Mouse (Mus musculus) cerebellum, postnatal 4 days (tissue): ENCODE measurements around the gene Sac3d1.
"Not testable (repeated sequence)": the region's sequence is repeated elsewhere in the genome, so short reads cannot be mapped to it uniquely, and the experiment has no call there.

Experiments
- DNase-seq, 2 experiments: peaks; one replicate each; pipeline ENCODE4 v3.0.0; 2022; ENCODE audit warnings: low spot score in 2 of 2, mixed read lengths in 1 of 2

The Sac3d1 gene

DNA sequence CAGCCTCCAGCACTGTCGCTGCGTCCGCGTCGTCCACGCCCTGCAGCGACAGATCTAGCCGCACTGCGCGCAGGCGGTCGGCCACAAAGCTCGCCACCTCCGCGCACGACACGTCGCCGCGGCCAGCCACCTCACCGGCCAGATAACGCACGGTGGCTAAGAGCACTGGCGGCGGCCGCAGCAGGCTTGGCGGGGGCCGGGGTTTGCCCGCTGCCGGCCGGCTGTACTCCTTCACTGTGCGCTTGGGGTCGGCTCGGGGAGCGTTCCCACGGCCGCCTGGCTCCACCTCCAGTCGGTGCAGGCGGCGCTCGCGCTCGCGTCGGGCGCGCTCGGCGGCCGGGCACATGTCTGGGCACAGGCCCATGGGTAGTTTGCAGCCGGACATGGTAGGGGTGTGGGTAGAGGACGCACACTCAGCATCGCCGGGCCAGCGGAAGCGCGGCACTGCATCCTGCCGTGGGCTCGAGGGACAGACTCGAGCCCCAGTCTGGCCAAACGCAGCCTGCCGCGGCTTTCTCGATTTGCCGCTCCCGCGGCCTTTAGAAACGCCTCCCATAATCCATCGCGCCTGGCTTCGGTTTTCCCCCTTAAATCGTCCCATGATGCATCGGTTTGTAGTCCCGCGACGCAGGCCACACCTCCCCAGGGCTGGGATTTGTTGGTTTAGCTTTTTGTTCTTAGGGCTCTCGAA, at the start of gene Sac3d1:
Sac3d1 (minus strand) TSS at position 665 of the 691 bp plus-strand sequence.
- DNase-seq, result peak; percentile 76 to 83

DNA sequence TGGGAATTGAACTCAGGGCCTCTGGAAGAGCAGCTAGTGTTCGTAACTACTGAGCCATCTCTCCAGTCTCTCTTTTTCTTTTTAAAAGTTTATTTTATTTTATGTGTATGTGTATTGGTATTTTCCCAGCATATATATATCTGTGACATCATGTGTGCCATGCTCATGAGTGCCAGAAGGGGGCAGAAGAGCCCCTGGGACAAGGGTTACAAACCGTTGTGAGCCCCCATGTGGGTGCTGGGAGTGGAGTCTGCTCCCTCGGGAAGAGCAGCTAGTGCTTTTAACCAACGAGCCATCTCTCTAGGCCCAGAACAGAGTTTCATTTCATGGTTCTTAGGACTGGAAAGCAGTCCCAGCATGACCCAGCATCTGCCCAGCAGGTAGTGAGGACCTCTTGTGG, 48.3 kb upstream of the Sac3d1 start:
- no peak for DNase-seq

DNA sequence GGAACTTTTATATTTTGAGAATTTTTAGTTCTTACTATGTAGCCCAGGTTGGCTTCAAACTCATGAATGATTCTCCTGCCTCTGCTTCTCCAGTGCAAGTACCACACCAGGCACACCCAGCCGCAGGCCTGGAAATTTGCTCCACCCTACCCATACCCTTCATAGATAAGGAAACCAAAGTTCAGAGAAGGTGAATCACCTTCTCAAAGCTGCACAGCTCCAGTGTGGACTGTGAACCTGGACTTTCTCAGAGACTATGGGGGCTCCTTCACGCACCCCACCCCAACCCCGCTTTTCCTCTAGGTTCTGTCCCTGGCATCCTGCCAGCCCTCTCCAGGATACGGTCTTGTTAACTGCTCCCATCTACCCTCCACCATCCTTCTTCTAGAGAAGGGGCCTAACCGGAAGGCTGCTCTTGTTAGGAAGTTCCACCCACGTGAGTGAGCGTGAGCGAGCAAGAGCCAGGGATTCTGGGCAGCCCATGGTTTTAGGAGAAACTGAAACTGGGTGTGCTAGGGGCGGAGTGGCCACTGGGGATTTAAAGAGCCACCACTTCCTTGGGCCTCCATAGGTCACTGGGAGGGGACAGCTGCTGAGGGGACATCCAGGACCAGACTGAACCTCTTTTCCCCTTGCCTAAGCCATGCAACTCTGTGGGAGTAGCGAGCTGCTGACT, 45.6 kb upstream of the Sac3d1 start:
- DNase-seq, result no peak

DNA sequence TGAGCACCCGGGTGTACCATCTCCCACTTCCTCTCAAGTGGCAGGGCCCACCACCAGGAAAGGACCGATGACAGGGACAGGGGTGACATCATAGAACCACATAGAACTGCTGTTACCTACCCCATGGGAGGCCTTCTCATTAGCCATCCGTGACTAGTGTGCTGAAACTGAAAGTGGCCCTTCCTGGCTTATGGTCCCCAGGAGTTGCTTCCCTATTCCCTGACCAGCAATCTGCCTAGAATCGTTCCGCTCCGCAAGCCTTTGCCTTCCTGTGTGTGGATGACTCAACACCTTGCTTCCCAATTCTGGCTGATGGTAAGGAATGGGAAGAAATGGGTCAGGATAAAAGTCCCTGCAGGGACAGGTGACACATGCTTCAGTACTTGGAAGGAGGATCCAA, 38.8 kb upstream of the Sac3d1 start:
- DNase-seq, result no peak

DNA sequence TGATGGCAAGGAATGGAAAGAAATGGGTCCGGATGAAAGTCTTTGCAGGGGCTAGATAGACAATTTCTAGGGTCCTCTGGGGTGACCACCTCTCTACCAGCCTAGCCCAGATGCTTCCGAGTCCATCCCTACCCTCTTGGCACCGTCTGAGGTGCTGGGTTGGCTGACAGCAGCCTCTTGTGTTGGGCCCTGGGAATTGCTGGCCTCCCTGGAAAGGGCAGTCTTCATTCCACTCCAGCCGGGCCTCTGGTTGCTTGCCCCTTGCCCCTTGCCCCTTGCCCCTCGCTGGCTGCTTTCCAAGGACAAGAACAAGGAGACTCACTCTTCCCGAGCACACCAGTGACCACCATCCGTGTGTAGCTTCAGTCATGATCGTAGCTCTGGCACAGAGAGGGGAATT, 37.9 kb upstream of the Sac3d1 start:
- no peak for DNase-seq

DNA sequence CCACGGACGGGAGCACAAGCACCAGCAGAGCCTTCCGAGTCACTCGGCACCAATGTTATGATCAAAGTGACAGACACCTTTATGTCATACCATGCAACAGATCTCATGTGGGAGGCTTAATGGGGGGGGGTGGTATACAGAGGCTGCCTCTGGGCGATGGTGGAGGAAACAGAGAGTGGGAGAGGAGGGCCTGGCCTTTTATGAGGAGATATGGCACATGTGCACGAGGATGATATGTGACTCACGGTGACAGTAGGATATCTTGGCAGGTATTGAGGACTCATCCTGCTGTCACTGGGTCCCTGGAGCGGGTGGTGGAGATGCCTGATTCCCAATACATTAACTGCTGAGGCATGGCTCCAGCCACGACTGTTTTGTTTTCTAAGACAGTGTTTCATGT, 36.7 kb upstream of the Sac3d1 start:
- no peak for DNase-seq

DNA sequence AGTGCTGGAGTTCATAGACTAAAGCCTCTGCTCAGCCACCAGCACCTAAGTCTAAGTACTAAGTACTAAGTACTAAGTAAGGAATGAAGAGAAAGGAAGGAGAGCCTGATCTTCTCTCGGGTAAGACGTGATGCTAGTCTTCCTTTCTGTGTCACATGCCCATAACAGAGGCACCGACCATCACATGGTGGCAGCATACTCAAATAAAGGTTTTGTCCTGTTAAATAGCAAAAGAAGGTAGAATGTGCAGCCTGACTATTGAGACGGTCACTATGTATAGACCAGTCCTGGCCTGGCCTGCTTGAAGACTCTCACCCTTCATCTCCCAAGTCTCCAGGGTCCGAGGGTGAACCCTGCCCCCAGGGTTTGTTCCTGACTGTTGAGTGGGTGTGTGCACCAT, 26.4 kb upstream of the Sac3d1 start:
- DNase-seq, result no peak

DNA sequence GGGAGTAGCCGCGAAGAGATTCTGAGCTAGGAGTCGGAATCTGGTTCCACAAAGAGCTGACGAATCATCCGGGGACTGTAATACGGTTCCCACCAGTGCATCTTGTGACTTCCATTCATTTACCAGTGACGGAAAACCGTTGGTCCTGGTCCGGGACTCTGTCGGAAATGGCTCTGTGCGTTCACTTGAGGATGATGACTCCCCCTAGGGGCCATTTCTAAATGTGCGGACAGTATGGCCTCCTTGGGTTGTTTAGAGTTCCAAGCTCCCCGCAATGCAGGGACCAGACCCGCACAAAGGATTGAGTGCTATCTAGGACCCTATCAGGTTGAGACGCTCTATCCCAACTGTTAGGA, 22.9 kb upstream of the Sac3d1 start, which contains the start of gene Arl2:
Arl2 (minus strand) TSS at position 155 of the 356 bp plus-strand sequence.
- peak; percentile 53 to 79 for DNase-seq

DNA sequence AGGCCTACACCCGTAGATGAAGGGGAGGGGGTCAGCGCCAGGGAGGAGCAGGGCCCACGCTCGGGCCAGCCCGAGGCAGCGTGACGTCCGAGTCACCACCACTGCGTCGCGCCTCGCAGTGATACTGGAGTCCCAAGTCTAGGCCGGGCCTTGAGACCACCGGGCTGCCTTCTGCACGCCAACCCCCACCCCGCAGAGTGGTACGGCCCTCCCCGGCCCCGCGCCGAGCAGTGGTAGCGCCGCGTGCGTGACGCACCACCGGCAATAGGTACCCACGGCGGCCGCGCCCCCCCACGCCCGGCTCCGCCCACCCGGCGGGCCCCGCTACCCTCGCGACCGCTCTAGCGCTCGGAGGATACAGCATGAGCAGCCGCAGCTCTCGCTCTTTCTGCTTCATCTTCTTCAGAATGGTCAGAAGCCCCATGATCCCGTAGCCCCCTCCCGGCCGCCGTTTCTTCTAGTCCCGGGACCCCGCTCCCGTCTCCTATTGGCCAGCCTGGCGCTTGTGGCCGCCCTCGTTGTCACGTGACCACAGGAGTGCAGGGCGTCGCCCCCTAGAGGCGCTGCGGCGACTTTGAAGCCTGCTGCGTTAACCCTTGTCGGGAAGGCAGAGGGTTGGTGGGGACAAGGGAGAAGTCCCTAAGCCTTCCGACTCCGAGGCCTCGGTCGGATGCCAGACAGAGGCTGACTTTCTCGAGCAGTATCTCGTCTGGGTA, 22.4 kb upstream of the Sac3d1 start, which contains the start of gene Batf2:
Batf2 (plus strand) TSS at position 306 of the 716 bp plus-strand sequence.
- DNase-seq, result peak; percentile 83 to 92

DNA sequence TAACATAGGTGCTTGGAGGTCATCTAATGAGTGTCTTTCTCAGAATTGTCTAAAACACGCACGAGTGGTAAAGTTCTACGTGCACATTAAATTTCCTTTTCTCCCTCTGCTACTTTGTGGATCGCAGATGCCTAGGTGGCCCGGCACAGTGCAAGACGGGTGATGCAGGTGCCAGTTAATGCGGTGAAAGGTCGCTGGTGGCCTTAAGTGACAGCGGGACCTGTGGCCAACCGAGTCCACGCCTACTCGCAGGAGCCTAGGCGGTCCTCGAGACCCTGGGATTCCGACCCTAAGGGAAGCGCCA, 21.9 kb upstream of the Sac3d1 start:
- no peak for DNase-seq

DNA sequence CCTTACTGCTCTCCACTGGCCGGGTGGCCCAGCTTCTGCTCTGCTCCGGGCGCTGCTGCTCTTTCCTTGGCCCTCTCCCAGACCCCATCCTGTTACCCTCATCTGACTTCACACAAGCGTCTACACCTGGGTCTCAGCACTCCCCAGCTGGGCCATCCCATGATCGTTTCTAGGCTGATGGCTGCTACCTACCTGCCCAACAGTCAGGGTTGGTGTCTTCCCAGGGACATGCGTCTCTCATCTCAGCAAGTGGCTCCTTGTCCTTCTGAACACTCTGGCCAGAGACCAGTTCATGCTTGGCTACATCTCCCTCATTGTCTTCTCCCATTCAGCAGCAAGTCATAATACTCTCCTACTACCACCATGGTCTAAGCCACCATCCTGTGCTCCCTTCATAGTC, 21.3 kb upstream of the Sac3d1 start:
- DNase-seq, result no peak

DNA sequence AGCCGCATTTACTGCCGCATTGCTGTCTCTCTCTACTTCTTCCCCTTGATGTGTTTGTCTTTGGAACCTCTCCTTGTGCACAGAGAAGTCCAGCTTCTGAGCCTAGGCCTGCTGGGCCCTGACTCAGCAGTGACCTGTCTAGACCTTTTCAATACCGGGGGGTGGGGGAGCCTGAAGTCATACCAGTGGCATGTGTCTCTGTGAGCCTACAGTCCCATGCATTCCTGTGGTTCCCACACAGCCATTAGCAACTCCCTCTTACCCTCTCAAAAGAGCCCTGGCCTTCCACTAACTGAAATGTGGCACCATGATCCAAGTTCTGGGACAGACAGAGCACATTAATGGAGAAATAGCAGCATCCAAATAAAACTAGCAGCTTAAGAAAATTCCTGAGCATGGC, 17.9 kb upstream of the Sac3d1 start:
- no peak for DNase-seq

DNA sequence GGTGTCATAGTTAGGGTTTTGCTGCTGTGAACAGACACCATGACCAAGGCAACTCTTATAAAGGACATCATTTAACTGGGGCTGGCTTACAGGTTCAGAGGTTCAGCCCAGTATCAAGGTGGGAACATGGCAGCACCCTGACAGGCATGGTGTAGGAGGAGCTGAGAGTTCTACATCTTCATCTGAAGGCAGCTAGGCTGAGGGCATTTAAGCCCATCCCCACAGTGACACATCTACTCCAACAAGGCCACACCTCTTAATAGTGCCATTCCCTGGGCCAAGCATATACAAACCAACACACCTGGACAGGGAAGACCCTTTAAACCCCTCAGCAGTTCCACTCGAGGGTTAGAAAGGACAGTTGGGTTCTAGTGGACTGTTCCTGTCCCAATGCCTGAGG, 14.7 kb upstream of the Sac3d1 start:
- not testable (repeated sequence) for DNase-seq

DNA sequence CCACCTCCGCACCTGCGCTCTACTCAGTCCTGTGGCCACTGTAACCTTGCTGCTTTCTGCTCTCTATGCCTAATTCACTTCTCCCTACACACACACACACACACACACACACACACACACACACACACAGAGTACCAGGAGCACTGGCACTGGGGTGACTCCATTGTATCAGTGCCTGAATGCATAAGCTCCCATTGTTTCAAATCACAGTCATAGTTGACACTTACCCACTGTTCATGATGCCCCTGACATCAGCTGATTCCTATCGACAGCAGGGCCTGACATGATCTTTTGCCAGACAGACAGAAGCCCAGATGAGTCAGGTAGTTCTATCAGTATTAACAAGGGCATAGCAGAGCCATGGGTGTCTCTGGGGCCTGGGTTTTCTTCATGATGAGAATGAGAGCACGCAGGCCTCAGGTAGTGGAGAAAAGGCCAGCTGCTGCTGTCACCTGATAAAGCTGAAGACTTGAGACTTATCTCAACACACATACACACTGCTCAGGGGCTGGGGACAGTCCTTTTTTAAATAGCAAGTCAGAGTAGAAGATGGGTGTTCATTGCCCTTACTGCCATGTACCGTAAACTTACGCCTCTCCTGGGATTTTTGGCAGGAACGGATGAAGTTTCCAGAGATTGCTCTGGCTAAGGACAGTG, 13.8 kb upstream of the Sac3d1 start:
- no peak for DNase-seq

DNA sequence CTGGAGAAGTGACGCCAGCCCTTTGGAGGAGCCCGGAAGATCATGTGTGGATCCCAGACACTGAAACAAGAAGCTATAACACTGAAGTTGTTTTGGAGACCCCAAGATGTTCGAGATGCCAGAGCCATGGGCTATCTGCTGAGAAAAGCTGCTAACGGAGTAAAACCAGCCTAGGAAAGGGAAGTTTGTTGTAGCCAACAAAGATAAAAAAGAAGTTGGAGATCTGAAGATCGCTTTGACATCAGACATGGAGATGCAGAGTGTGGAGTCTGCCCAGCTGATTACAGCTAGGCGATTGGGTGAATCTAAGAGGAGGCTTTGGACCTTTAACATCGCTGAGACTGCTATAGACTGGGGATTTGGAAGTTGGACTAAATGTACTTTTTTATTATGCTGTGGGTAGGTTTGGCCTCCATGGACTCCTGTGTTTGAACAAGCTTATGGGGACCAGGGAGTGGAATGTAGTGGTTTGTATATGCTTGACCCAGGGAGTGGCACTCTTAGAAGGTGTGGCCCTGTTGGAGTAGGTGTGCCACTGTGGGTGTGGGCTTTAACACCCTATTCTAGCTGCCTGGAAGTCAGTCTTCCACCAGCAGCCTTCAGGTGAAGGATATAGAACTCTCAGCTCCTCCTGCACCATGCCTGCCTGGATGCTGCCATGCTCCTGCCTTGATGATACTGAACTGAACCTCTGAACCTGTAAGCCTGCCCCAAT, 12.1 kb upstream of the Sac3d1 start:
- DNase-seq, result not testable (repeated sequence)

DNA sequence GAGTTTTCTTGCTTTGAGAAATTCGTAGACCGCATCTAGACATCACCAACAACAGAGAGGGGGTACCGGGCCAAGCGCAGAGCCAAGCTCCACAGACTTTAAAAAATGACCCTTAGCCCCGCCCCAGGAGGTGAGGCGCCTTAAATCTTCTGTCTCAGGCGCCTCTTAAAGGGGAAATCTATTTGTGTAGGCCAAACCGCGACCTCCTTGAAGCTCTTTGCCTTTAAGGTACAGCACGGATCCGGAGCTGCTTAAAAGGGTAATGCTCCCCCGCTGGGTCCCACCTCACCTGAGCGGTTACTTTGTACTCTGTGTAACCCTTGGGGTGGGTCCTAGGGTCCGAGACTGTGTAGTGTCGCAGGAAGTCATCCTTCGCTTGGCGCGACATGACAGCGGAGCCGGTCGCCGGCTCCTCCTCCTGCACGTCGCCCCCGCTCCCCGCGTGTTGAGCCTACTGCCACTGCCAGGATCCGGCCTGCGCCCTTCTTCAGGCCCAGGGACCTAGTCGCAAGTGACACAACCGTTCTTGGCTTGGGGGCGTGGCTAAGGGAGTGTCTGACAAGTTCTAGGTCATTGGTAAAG, 9.4 kb upstream of the Sac3d1 start, which contains the start of gene Snx15:
Snx15 (minus strand) TSS at position 545 of the 582 bp plus-strand sequence.
- peak; percentile 74 to 87 for DNase-seq

DNA sequence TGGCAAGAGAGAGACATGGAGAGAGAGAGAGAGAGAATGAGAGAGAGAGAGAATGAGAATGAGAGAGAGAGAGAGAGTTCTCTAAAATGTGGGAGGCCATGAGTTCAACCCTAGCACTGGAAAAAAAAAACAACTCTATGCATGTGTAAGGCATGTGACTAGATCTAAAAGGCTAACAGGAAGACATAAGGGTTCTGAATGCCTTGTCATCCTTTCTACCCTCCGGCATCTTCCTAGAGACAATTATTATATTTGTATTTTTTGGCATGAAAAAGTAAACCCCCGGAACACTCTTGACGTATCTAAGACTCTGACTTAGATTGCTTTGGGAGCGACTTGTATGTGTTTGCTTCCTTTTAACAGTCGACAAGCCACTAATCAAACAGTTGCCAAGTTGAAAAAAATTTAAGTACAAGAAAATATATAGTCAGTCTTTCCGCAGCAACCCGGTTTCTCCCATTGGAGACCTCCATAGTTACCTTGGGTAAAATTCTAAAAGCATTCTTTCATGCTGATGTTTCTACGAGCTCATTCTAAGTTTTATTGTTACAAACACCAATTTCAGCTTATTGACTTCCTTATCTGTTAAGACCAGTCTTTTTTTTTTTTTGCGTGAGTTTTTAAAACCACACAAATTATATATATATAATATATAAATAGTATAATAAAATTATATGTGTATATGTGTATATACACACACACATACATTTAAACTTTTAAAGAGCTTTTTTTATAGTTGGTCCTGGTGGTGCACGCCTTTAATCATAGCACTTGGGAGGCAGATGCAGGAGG, 8.5 kb upstream of the Sac3d1 start:
- DNase-seq, result no peak

DNA sequence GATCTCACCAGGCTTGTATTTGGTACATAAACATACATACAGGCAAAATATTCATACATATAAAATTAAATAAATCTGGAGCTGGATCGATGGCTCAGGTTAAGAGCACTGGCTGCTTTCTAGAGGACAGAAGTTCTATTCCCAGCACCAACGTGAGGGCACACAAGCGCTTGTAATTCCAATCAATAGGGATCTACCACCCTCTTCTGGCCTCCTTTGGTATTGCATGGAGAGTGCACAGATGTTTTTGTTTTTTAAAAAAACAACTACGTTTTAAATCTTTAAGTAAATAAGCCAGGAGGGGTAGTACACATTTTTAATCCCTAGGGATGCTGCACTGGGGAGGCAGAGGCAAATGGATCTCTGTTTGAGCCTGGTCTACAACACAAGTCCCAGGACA, 7.8 kb upstream of the Sac3d1 start:
- peak in 1 of 2 experiments; percentile 44 for DNase-seq

DNA sequence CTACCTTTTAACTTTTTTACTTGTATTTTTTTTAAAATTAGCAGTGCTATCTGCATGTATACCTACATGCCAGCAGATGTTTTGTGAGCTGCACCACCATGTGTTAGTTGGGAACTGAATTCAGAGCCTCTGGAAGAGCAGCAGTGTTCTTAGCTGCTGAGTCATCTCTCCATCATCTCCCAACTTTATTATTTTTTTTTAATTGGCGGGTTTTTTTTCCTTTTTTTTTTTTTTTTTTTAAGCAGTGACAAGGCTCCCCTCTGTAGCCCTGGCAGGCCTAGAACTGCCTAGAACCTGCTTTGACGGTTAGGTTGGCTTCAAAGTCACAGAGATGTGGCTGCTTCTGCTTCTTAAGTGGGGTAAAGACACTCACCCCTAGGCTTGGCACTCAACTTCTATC, 6.4 kb upstream of the Sac3d1 start:
- no peak for DNase-seq

DNA sequence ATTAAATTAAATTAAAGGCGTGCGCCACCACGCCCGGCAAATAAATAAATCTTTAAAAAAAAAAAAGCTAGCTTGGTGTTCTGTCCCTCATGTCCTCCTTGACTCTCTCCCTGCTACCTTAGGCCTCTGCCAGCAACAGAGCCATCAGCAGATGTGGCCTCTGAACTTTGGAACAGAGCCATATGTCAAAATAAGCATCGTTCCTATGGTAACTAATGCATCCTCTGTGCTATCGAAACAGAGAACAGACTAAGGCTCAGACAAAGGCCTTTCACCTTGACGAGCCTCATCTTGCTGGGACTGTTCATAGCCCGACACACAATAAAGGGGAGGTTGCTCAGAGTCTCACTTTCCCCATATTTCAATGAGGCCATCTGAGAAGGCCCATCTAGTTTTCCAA, 4.9 kb upstream of the Sac3d1 start:
- DNase-seq, result no peak

DNA sequence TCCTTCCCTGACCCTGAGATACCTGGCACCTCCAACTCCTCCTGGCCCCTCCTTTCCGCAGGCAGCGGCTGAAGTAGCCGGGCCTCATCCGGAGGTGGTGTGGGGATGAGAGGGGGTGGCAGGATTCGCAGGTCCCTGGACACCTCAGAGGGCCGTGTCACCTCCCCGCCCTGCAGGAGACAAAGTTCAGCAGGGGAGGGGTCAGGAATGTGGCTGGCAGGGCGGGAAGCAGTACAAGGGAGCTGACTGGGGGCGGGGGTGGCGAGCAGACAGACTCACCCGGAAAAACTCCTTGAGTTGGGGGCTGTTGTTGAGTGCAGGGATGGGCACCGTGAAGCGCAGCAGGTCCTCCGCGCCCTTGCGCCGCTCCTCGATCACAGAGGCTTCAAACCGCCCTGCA, 3.3 kb upstream of the Sac3d1 start:
- no peak for DNase-seq
